Mouse (Mus musculus) ES-Bruce4 (cell line): ENCODE measurements around the gene Kirrel3. TPM values are rescaled to one million over a fixed set of nuclear protein-coding genes. Genes with fewer than 3 reads are reported as not detected.

Source experiments
- H3K27ac ChIP-seq: 2 replicates; pipeline ENCODE4 v1.5.1; 2012; ENCODE audit warnings: low read length, inconsistent platforms; ENCODE audit not compliant: insufficient read depth
- H3K27me3 ChIP-seq: 2 replicates; pipeline ENCODE4 v1.6.1; 2012; ENCODE audit warnings: mild to moderate bottlenecking, low read length, inconsistent platforms; ENCODE audit not compliant: control insufficient read depth, poor library complexity, insufficient read depth, severe bottlenecking
- H3K36me3 ChIP-seq: 2 replicates; pipeline ENCODE4 v1.6.1; 2012; ENCODE audit warnings: inconsistent platforms, mild to moderate bottlenecking, low read length, moderate library complexity; ENCODE audit not compliant: control insufficient read depth, poor library complexity, insufficient read depth, severe bottlenecking
- H3K4me1 ChIP-seq: one replicate; pipeline ENCODE4 v1.8.1; 2011; ENCODE audit warnings: low read length; ENCODE audit not compliant: control insufficient read depth, insufficient read depth
- H3K4me3 ChIP-seq: 2 replicates; pipeline ENCODE4 v1.5.1; 2011; ENCODE audit warnings: low read depth, mild to moderate bottlenecking, low read length
- H3K9ac ChIP-seq: 2 replicates; pipeline ENCODE4 v1.6.1; 2012; ENCODE audit warnings: low read depth, mild to moderate bottlenecking, inconsistent platforms; ENCODE audit not compliant: poor library complexity, severe bottlenecking
- H3K9me3 ChIP-seq: replicated peaks from 2 replicates; pipeline ENCODE4 v1.6.1; 2012; ENCODE audit warnings: mild to moderate bottlenecking, low read length, inconsistent platforms; ENCODE audit not compliant: control insufficient read depth, poor library complexity, insufficient read depth, severe bottlenecking
- CTCF ChIP-seq: IDR thresholded peaks from one replicate; pipeline ENCODE4 v1.8.1; 2011; ENCODE audit warnings: low read depth, low read length
- EP300 ChIP-seq: IDR thresholded peaks from 2 replicates; pipeline ENCODE4 v1.6.1; 2011; ENCODE audit warnings: low read depth, low read length; ENCODE audit not compliant: insufficient read depth
- POLR2A ChIP-seq: IDR thresholded peaks from one replicate; pipeline ENCODE4 v1.8.1; 2011; ENCODE audit warnings: low read length; ENCODE audit not compliant: insufficient read depth
- polyA plus RNA-seq: library from polyadenylated mRNA; stranded (reverse); fragments of >200 nt; gene quantifications from 2 replicates; pipeline ENCODE4 v1.2.4, GENCODE M21; 2011; ENCODE audit warnings: low read depth; ENCODE audit not compliant: missing spikeins, insufficient read depth, insufficient read length

The Kirrel3 gene
- polyA plus RNA-seq, 1 experiment: 0.52 TPM

- H3K27me3 ChIP-seq: no peaks in the 10 kb centered on the region; the same call in 1 of the 2 replicates
- H3K36me3 ChIP-seq: no peaks in the 10 kb centered on the region
- H3K4me1 ChIP-seq: no peaks in the 10 kb centered on the region
- H3K4me3 ChIP-seq: no peak overlapping the region
- H3K27ac ChIP-seq: no peak overlapping the region
- H3K9ac ChIP-seq: no peak overlapping the region
- no peaks in the 10 kb centered on the region for H3K9me3 ChIP-seq
- TF ChIP-seq POLR2A: no peak
- no peak for TF ChIP-seq CTCF
Observed at GRCm38 (mm10) chr9:34652278-34652677, 166.6 kb downstream of the Kirrel3 start.

DNA sequence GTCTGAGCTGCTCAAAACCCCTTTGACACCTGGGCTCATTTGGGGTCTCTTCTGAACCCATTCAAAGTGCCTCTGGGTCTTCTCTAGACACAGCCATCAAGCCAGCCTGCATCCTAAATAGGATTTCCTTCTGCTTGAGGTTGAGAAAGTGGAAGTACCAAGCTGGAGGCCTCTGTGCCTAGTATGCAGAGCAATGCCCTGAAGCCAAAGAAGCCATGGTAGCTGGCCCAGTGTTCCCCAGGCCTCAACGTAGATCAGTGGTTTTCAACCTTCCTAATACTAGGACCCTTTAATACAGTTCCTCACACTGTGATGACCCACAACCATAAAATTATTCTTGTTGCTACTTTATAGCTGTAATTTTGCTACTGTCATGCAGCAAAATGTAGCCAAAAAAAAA is 167.4 kb downstream of the Kirrel3 start:
- Histone ChIP-seq H3K4me3 (no peak overlapping the region), H3K9ac (no peak overlapping the region), H3K4me1 (no peaks in the 10 kb centered on the region), H3K27ac (no peak overlapping the region), H3K9me3 (no peaks in the 10 kb centered on the region), H3K36me3 (no peaks in the 10 kb centered on the region), H3K27me3 (no peaks in the 10 kb centered on the region; the same call in 1 of the 2 replicates)
- TF ChIP-seq CTCF (no peak), POLR2A (no peak), EP300 (no peak)

GRCm38 (mm10) chr9:34660566-34660965 is 174.9 kb downstream of the Kirrel3 start:
- Histone ChIP-seq H3K4me3 (no peak overlapping the region), H3K27me3 (no peaks in the 10 kb centered on the region), H3K4me1 (no peaks in the 10 kb centered on the region), H3K27ac (no peak overlapping the region), H3K9me3 (no peaks in the 10 kb centered on the region), H3K9ac (no peak overlapping the region), H3K36me3 (no peaks in the 10 kb centered on the region)
- no peak for TF ChIP-seq EP300
- peak; percentile 8 for TF ChIP-seq CTCF

- no peaks in the 10 kb centered on the region for H3K4me1 ChIP-seq
- H3K9me3 ChIP-seq: no peaks in the 10 kb centered on the region
- no peak overlapping the region for H3K9ac ChIP-seq
- no peaks in the 10 kb centered on the region for H3K36me3 ChIP-seq
- no peak overlapping the region for H3K4me3 ChIP-seq
- TF ChIP-seq POLR2A (no peak), CTCF (no peak), EP300 (no peak)
- H3K27me3 ChIP-seq: no peaks in the 10 kb centered on the region
- no peak overlapping the region for H3K27ac ChIP-seq
Observed at GRCm38 (mm10) chr9:34663412-34663811, 177.7 kb downstream of the Kirrel3 start.

GRCm38 (mm10) chr9:34665361-34666129 is 179.9 kb downstream of the Kirrel3 start:
- no peaks in the 10 kb centered on the region for H3K4me1 ChIP-seq
- H3K9me3 ChIP-seq: no peaks in the 10 kb centered on the region
- H3K36me3 ChIP-seq: no peaks in the 10 kb centered on the region
- no peak overlapping the region for H3K27ac ChIP-seq
- no peak overlapping the region for H3K4me3 ChIP-seq
- no peaks in the 10 kb centered on the region for H3K27me3 ChIP-seq
- no peak for TF ChIP-seq CTCF
- no peak for TF ChIP-seq EP300
- no peak for TF ChIP-seq POLR2A
- no peak overlapping the region for H3K9ac ChIP-seq

DNA sequence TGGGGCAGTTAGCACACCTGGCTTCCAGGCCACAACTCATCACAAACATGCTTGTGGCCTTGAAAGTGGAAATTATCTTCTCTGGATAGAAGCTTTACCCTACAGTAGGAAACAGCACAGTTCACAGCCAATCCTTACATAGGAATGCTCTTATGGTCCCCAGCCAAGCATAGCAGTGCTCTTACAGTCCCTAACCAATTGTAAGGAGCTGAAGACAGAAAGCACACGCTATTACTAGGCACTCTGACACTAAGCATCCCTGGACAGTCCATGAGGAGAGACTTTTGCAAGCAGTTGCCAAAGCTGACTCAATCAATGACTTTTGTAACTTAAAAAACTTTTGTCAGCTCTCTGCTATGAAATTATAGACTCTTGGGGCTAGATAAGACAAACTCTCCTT is 181.5 kb downstream of the Kirrel3 start:
- no peak overlapping the region for H3K9ac ChIP-seq
- no peak overlapping the region for H3K4me3 ChIP-seq
- H3K9me3 ChIP-seq: no peaks in the 10 kb centered on the region
- H3K36me3 ChIP-seq: no peaks in the 10 kb centered on the region
- H3K4me1 ChIP-seq: no peaks in the 10 kb centered on the region
- H3K27me3 ChIP-seq: no peaks in the 10 kb centered on the region
- H3K27ac ChIP-seq: no peak overlapping the region
- TF ChIP-seq EP300 (no peak), CTCF (no peak), POLR2A (no peak)
